Mouse (Mus musculus) myocyte (in vitro differentiated cells): Measurements from ENCODE around the gene Hexim1.

Experiments used
- MAX ChIP-seq: IDR thresholded peaks from one replicate; pipeline ENCODE4 v1.6.1; 2011; ENCODE audit warnings: low read depth, mild to moderate bottlenecking, control low read depth
- MYOG ChIP-seq, 3 experiments: IDR thresholded peaks; one replicate each; pipeline ENCODE4 v1.6.1; 2011; ENCODE audit warnings: control low read depth in 2 of 3, low read depth in 2 of 3, mild to moderate bottlenecking in 2 of 3; ENCODE audit not compliant: insufficient read length in 2 of 3, control insufficient read depth in 1 of 3, insufficient read depth in 1 of 3
- POLR2A ChIP-seq: IDR thresholded peaks from one replicate; pipeline ENCODE4 v1.6.1; 2011; ENCODE audit warnings: low read depth, mild to moderate bottlenecking, control low read depth, moderate library complexity; ENCODE audit not compliant: insufficient read length
- POLR2AphosphoS2 ChIP-seq: IDR thresholded peaks from one replicate; pipeline ENCODE4 v1.6.1; 2011; ENCODE audit warnings: low read depth, control low read depth; ENCODE audit not compliant: insufficient read length
- USF1 ChIP-seq: IDR thresholded peaks from one replicate; pipeline ENCODE4 v1.6.1; 2011; ENCODE audit warnings: low read depth, mild to moderate bottlenecking, control low read depth, moderate library complexity

DNA sequence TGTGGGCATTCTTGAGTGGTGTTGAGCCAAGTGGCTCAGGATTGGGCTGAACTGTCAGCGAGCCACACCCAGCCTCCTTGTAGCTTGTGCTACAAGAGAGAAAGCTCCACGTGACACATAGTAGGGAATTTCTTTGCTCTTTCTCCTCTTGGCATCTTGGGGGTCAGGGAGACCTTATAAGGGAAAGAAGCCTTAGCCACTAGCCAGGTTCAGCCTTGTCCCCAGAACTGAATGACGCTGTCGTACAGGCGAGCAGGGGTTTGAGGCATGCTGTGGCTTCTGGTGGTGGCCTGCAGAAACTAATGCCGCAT, 49.0 kb upstream of the Hexim1 start:
- TF ChIP-seq POLR2AphosphoS2 (peak; percentile 36), POLR2A (no peak), MAX (no peak), USF1 (peak; percentile 90), MYOG (IDR thresholded peaks at IDR 0.05; ENCODE audit: control insufficient read depth in 1 of 3, insufficient read depth in 1 of 3, insufficient read length in 2 of 3, low read depth in 2 of 3) (no peak)
